In the genomic region with DNA sequence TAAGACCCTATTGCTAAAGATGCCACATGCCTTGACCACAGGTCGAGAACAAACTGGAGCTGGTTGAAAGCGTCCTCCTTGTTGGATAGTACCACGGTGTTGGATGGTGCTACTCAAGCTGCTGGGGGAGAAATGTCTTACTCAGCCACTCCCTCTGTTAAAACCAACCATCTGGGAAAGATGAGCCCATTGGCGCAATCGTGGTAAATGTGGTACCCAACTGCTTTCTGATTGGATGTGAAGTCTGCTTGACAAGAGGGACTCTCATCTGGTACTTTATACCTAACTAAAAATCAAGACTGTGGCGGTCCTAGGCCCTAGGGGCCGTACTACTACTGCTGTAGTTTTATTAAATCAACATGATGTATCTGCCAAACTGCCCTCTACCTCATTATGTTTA, we compare ENCODE assay signal across 8 mouse cellular contexts. TPM values are rescaled to one million over a fixed set of nuclear protein-coding genes. Genes with fewer than 3 reads are reported as not detected.
DNase-seq lines count a peak whose midpoint lies in the region; ATAC-seq and TF ChIP-seq lines count a peak whose summit lies in the region.

No protein-coding gene starts in this region.

- peaks cover 6% of the 10 kb centered on the region for H3K36me3 ChIP-seq in heart, adult 2 months (ENCODE audit: control insufficient read depth, insufficient read depth, low read length)
- H3K36me3 ChIP-seq in forebrain, embryonic 10.5 days (replicated peaks), result peaks cover 15% of the 10 kb centered on the region
- peaks cover 25% of the 10 kb centered on the region for H3K36me3 ChIP-seq in liver, embryonic 13.5 days

- 81% methylated on average over 7 of the region's 7 CpGs for WGBS in heart, adult 2 months
- WGBS in forebrain, embryonic 10.5 days, result 79% methylated on average over 7 of the region's 7 CpGs
- WGBS in liver, embryonic 13.5 days (ENCODE audit: insufficient replicate concordance), result 73% methylated on average over 7 of the region's 7 CpGs

- H3K27ac ChIP-seq in heart, adult 2 months, result no peak overlapping the region
- no peak overlapping the region for H3K27ac ChIP-seq in forebrain, embryonic 10.5 days
- H3K27ac ChIP-seq in liver, embryonic 13.5 days, result peak overlapping the region; percentile 79

- peak overlapping the region; percentile 88 for H3K9ac ChIP-seq in heart, adult 2 months (ENCODE audit: low read depth, low read length)
- H3K9ac ChIP-seq in liver, embryonic 13.5 days, result peak overlapping the region; percentile 77

- H3K79me2 ChIP-seq in heart, adult 2 months (replicated peaks; ENCODE audit: control insufficient read depth, insufficient read depth, low read length), result peaks cover 10% of the 10 kb centered on the region; the same call in 1 of the 2 replicates

- H3K4me1 ChIP-seq in heart, adult 2 months (ENCODE audit: control insufficient read depth, insufficient read depth, low read length), result peaks cover 7% of the 10 kb centered on the region
- peaks cover 20% of the 10 kb centered on the region for H3K4me1 ChIP-seq in forebrain, embryonic 10.5 days
- H3K4me1 ChIP-seq in liver, embryonic 13.5 days (replicated peaks), result peaks cover 58% of the 10 kb centered on the region

- H3K4me2 ChIP-seq in liver, embryonic 13.5 days, result peak overlapping the region; percentile 84

- intact Hi-C loops in heart, adult 2 months (cut with DNase I), result no loop called here
- intact Hi-C loops in heart, postnatal 14 days (cut with DNase I), result no loop called here

- TF ChIP-seq CTCF in heart, adult 2 months (IDR thresholded peaks at IDR 0.05), result no peak

- no peaks in the 10 kb centered on the region for H3K27me3 ChIP-seq in heart, adult 2 months (ENCODE audit: control insufficient read depth, insufficient read depth, low read length)
- no peaks in the 10 kb centered on the region for H3K27me3 ChIP-seq in forebrain, embryonic 10.5 days (ENCODE audit: poor library complexity, severe bottlenecking)
- H3K27me3 ChIP-seq in liver, embryonic 13.5 days, result no peaks in the 10 kb centered on the region

- no peaks in the 10 kb centered on the region for H3K9me3 ChIP-seq in forebrain, embryonic 10.5 days
- no peaks in the 10 kb centered on the region for H3K9me3 ChIP-seq in liver, embryonic 13.5 days (replicated peaks)

- TF ChIP-seq POLR2A in heart, adult 2 months (IDR thresholded peaks at IDR 0.05; ENCODE audit: insufficient read depth, low read depth, low read length), result no peak

- H3K4me3 ChIP-seq in heart, adult 2 months, result peak overlapping the region; percentile 70
- peak overlapping the region; percentile 74 for H3K4me3 ChIP-seq in forebrain, embryonic 10.5 days
- H3K4me3 ChIP-seq in liver, embryonic 13.5 days (replicated peaks), result peak overlapping the region; percentile 74

- no peak for DNase-seq in heart, adult 2 months
- DNase-seq in heart, postnatal 14 days, result no peak
- DNase-seq in 416B (ENCODE audit: low read depth), result peak; percentile 45
- DNase-seq in forebrain, embryonic 10.5 days (ENCODE audit: extremely low spot score, low spot score), result no peak
- DNase-seq in liver, embryonic 13.5 days, result peak; percentile 14
- DNase-seq in right cerebral cortex, postnatal 10 days (ENCODE audit: low spot score in 2 of 2), result no peak
- DNase-seq in adrenal gland, postnatal 25 days, result no peak
- DNase-seq in layer of hippocampus, adult 9-11 months, result no peak

- no peak for TF ChIP-seq EP300 in heart, adult 2 months (IDR thresholded peaks at IDR 0.05; ENCODE audit: insufficient read depth, low read depth, low read length)

- ATAC-seq in liver, embryonic 13.5 days (ENCODE audit: low read depth), result no peak

RNA-seq across cellular contexts. Expression of gene Mitd1, which starts 1.0 kb away (rescaled TPM):
- total RNA-seq in heart, adult 2 months (2021), result 1 to 10 TPM; 3.3 to 3.5 TPM
- 2.3 and 4.5 TPM in 2 replicates for polyA plus RNA-seq in heart, adult 2 months (2012; rRNA removed)
- 1 to 10 TPM; 5.0 to 5.6 TPM for total RNA-seq in heart, postnatal 14 days (2021)
- 23.6 and 27.8 TPM in 2 replicates for polyA plus RNA-seq in forebrain, embryonic 10.5 days (2016; fragmentation: Nextera tagmentation; extraction: Ambion mirVana)
- 16.0 and 22.9 TPM in 2 replicates for polyA plus RNA-seq in liver, embryonic 13.5 days (2015; fragmentation: Nextera tagmentation; extraction: Ambion mirVana)
- total RNA-seq in adrenal gland, postnatal 25 days (2021), result 16.1 and 18.3 TPM in 2 replicates

RNA-seq across cellular contexts. Expression of gene Mrpl30, which starts 1.1 kb away (rescaled TPM):
- 100 to 1,000 TPM; 374 to 447 TPM for total RNA-seq in heart, adult 2 months (2021)
- polyA plus RNA-seq in heart, adult 2 months (2012; rRNA removed), result 130 and 191 TPM in 2 replicates
- 100 to 1,000 TPM; 311 to 329 TPM for total RNA-seq in heart, postnatal 14 days (2021)
- 252 and 263 TPM in 2 replicates for polyA plus RNA-seq in forebrain, embryonic 10.5 days (2016; fragmentation: Nextera tagmentation; extraction: Ambion mirVana)
- 222 and 231 TPM in 2 replicates for polyA plus RNA-seq in liver, embryonic 13.5 days (2015; fragmentation: Nextera tagmentation; extraction: Ambion mirVana)
- total RNA-seq in adrenal gland, postnatal 25 days (2021), result 181 and 191 TPM in 2 replicates

RNA-seq across cellular contexts. Expression of gene Lipt1, which starts 17.7 kb away (rescaled TPM):
- total RNA-seq in heart, adult 2 months (2021), result 10 to 100 TPM; 11.6 to 13.2 TPM
- polyA plus RNA-seq in heart, adult 2 months (2012; rRNA removed), result 6.8 and 6.9 TPM in 2 replicates
- total RNA-seq in heart, postnatal 14 days (2021), result 10 to 100 TPM in 1 of 2 experiments, 1 to 10 TPM in 1; 8.9 to 11.4 TPM
- 9.4 and 9.8 TPM in 2 replicates for polyA plus RNA-seq in forebrain, embryonic 10.5 days (2016; fragmentation: Nextera tagmentation; extraction: Ambion mirVana)
- polyA plus RNA-seq in liver, embryonic 13.5 days (2015; fragmentation: Nextera tagmentation; extraction: Ambion mirVana), result 5.4 and 6.9 TPM in 2 replicates
- 10.3 and 17.2 TPM in 2 replicates for total RNA-seq in adrenal gland, postnatal 25 days (2021)

RNA-seq across cellular contexts. Expression of gene Tsga10, which starts 23.0 kb away (rescaled TPM):
- 1 to 10 TPM; 3.7 to 4.1 TPM for total RNA-seq in heart, adult 2 months (2021)
- 0.80 and 1.6 TPM in 2 replicates for polyA plus RNA-seq in heart, adult 2 months (2012; rRNA removed)
- 1 to 10 TPM; 3.5 to 3.8 TPM for total RNA-seq in heart, postnatal 14 days (2021)
- polyA plus RNA-seq in forebrain, embryonic 10.5 days (2016; fragmentation: Nextera tagmentation; extraction: Ambion mirVana), result 8.6 and 10.4 TPM in 2 replicates
- 1.6 and 1.9 TPM in 2 replicates for polyA plus RNA-seq in liver, embryonic 13.5 days (2015; fragmentation: Nextera tagmentation; extraction: Ambion mirVana)
- total RNA-seq in adrenal gland, postnatal 25 days (2021), result 6.0 and 6.6 TPM in 2 replicates

RNA-seq across cellular contexts. Expression of gene Lyg2, which starts 27.1 kb away (rescaled TPM):
- not detected for total RNA-seq in heart, adult 2 months (2021)
- polyA plus RNA-seq in heart, adult 2 months (2012; rRNA removed), result not detected in 2 replicates
- total RNA-seq in heart, postnatal 14 days (2021), result not detected
- polyA plus RNA-seq in forebrain, embryonic 10.5 days (2016; fragmentation: Nextera tagmentation; extraction: Ambion mirVana), result not detected in 2 replicates
- not detected in 2 replicates for polyA plus RNA-seq in liver, embryonic 13.5 days (2015; fragmentation: Nextera tagmentation; extraction: Ambion mirVana)
- not detected in 2 replicates for total RNA-seq in adrenal gland, postnatal 25 days (2021)

Comparison
In these comparisons a context has a peak if more than half of its experiments do, and no peak if none do; other contexts are left out.
1. DNase-seq: peak in 416B (single experiment) and liver, embryonic 13.5 days (single experiment); none in heart, adult 2 months (0 of 2), heart, postnatal 14 days (0 of 2), forebrain, embryonic 10.5 days (single experiment), right cerebral cortex, postnatal 10 days (0 of 2), adrenal gland, postnatal 25 days (single experiment) and layer of hippocampus, adult 9-11 months (single experiment).
2. Peak in every context shown above with its lines, with median percentiles within 50 percentile points of each other: H3K4me3 ChIP-seq.